Mouse (Mus musculus): Measurements from ENCODE around the gene Fryl.

The Fryl gene

DNA sequence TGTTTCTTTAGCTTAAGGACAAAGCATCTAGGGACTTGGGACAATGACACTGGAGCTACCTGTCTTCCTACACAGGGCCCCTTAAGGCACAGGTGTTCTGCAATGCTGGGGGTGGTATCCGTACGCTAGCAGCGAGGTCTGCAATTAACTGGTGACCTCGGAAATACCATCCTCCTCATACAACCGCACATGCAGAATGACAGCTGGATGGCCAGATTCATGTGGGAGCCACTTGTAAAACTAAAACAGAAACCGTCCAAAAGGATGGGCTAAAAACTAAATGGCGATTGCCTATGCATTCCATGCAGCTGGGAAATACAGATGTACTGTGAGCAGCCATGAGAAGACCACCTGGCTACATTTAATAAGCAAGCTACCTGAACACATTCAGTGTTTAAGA lies 34.6 kb downstream of the Fryl start:
- DNase-seq (ENCODE audit: low read depth, low spot score), result no peak

DNA sequence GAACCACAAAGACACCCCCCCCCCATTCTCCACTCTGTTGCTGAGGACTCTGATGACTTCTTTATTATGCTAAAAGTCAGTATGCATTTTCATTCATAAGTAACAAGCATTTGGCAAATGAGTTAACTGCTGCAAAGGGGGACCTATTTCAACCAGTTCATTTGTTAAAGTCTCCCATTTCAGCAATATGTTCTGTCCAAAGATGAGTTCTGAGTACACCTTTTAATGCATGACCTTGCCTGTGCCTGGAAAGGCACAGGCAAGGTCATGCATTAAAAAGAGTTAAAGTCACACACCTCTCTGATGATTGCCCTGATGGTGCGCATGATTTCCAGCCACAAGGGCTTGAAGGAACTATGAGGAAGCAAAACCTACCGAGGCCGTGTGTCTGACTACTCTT lies 36.7 kb downstream of the Fryl start:
- no peak for DNase-seq (ENCODE audit: low read depth, low spot score)

DNA sequence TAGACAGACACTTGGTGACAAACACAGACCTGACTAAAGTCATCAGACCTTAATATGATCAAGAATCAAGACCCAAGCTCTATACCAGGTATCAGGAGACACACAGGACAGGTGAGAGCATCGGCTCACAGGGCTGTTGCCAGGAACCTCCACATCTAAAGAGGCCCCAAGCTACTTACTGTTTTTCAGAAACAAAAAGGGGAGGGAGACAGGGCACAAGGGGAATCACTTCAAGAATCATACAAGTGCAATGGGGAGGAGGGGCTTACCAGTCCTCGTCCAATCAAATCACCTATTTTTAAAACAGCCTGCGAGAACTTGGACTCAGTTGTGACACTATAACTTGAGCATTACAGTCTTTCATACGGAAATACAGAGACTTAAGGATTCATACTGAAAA lies 38.4 kb downstream of the Fryl start:
- no peak for DNase-seq (ENCODE audit: low read depth, low spot score)

DNA sequence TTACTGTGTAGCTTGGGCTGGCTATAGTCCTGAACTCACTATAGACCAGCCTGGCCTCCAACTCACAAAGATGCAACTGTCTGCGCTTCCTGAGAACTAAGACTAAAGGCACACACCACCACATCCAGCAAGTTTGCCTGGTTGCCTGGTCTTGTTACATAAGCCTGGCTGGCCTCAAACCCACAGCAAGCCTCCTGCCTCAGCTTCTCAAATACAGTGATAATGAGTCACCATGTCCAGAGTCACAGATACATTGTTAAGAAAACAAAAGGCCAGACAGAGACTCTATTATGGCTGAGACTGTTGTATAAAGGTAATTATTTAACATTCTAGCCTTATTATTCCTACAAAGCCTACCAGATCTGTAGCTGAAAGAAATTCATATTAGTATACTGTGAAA lies 39.3 kb downstream of the Fryl start:
- DNase-seq (ENCODE audit: low read depth, low spot score), result no peak

DNA sequence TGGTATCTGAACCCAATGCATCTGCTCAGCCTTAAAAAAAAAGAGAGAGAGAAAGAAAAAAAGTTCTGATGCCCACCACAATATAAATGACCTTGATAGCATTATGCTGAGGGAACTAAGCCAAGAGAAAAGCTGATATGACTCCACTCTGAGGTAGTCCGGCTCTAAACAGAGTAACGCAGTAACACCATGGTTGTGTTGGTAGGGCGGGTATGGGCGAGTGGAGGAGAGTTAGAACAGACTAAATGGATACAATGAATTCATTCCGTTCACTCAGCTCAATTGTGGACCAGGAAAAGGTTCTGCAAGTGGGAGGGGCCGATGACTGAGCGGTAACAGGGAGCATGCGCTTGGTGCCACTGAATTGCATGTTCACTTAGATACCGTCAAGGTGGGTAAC lies 40.4 kb downstream of the Fryl start:
- no peak for DNase-seq (ENCODE audit: low read depth, low spot score)

DNA sequence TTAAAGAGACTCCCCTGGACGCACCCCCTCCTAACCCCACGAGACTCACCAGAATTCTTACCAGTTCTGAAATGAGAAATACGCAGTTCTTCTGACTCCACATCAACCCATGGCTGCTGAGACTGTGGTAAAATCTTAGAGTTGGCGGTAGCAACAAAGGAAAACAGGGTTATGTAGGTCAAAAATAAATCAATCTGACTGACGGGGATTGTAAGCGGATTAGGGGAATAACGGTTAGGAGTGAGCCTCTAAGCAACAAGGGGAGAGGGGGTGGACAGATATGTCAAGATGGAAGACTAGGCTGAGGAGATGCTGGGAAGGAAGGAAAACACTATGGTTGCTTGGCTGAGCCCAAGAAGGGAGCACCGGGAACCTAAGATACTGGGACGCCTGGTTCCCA lies 44.0 kb downstream of the Fryl start:
- no peak for DNase-seq (ENCODE audit: low read depth, low spot score)

DNA sequence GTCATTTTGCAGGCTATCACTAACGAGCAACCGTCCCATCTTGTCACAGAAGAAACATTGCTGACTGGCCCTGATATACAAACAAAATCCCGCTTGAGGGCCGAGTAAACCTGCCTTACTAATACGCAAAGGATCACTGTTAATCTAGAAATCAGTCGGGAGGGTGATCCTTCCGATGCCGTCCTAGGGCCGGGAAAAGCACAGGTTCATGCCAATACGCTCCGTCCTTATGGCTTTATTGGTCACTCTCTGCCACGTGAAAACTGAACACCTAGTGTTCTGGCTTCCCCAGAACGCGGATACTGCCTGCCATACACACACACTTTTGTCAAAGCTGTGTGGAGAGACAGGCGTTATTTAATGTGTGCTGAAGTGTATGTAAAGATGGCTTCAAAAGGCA lies 44.5 kb downstream of the Fryl start:
- no peak for DNase-seq (ENCODE audit: low read depth, low spot score)

DNA sequence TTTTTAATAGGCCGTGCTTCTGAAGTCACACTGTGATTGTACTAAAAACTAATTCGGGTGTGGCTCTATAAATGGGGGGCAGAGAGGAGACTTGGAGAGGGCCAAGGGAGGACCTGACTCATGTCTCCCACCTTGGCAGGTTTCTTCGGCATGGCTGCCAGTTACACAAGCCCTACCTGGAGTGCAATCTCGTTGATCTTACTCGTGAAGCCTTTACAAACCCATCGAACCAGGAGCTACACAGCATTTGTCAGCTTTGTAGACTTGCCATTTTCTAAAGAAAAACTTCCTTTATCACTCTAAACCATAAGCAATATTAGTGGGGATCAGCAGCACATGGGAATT lies 45.5 kb downstream of the Fryl start:
- DNase-seq (ENCODE audit: low read depth, low spot score), result no peak

DNA sequence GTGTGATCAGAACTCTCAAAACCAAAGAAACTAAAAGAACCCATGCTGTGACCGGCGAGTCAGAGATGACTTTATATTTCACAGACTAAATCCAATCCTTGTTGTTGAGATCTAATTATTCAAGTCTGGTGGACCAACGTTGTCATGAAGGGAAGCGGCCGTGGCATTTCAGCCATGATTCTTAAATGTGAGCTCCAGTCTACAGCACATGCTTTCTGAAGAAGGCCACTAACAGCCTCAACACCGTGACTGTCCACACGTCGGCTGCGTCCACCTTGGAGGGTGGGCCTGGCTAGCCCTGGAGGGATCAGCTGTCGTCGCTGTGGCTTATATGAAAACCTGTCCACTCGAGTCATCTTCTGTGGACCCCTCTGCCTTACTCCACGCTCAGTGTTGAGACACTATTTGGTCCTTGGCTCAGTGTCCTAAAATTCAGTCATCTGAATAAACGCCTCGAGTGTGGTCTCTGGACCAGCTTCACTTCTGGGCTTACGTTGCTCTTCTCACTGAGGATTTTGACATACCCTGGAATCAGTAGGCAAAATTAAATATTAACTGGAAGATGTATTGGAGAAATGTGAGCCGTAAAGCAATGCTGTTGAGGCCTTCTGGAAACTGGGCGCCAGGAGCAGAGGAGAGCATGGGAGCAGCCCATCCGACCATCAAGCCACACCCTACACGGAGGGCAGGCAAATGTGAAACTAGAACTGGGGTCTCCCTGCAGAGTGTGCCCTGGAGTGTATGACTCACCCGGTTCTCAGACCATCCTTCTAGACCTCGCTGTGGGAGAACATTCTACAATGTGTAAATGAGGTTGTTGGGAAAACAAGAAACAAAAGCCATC lies 46.1 kb downstream of the Fryl start:
- DNase-seq (ENCODE audit: low read depth, low spot score), result no peak

DNA sequence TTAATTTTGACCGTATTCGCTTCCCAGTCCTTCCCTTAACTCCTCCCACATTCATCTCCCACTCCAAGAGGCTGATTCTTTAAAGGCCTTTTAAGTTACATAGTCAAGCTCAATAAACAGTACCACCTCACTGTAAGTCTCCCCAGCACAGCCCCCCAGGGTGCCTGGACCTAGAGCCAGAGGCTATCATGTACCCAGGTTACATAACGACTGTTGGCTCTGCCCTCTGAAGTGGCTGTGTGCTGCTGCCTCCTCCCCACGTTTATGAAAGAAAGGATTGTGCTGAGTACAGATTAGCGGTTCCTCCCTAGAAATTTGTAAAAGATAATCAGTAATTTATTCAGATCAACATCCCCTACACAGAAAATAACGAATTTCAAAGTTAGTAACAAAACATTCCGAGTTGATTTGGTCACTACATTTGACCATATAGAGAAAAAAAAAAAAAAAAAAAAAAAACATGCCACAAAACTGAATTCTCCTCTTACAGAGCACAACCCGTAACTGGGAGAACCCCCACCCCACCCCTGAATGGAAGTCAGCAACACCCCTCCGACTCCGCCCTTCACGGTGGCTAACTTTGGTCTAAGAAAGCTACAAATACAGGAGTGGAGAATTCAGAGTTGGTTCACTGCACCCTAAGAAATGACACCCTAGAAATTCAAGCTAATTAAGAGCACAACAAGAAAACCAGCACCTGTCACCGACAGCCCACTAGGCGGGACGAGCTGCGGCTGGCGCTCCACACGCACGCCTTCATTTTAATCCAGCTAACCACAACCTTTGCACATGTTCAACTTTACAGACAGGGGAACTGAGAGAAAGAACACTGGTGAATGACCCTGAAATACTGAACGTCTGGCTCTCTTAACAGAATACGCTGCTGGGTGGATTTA lies 47.0 kb downstream of the Fryl start:
- DNase-seq (ENCODE audit: low read depth, low spot score), result peak; percentile 36

DNA sequence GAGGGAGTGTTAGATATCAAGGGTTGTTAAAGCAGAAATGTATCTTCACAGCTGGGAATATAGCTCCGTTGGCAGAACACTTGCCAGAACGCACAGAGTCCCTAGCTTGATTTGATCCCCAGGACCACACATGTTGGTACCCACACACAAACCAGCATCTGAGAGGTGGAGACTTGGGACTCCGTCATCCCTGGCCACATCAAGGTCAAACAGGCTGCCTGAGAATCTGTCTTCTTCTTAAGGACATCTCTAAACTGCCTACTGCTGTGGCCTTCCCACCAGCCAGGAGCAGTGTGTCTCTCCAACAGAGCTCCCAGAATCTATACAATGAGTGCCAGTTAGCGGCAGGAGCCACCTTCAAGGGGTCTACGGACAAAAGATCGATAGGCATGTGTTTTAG lies 47.8 kb downstream of the Fryl start:
- no peak for DNase-seq (ENCODE audit: low read depth, low spot score)

DNA sequence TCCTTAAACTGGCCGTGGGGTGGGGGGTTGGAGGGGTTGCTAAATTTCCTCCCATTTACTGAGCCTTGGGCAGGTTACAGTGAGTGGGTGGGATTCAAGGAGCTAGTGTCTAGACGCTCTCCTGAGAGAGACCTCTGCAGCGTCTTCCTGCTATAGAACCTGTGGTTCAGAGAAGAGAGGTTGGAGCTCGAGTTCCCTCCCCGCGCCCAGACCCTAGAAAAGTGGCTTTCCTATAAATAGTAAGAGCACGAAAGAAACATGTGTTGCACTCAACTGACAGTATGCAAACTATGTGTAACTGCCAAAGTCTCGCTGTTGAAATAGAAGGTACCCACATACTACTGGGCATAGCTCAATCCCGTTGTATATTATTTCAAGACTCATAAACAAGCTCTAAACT lies 49.7 kb downstream of the Fryl start:
- DNase-seq (ENCODE audit: low read depth, low spot score), result no peak

DNA sequence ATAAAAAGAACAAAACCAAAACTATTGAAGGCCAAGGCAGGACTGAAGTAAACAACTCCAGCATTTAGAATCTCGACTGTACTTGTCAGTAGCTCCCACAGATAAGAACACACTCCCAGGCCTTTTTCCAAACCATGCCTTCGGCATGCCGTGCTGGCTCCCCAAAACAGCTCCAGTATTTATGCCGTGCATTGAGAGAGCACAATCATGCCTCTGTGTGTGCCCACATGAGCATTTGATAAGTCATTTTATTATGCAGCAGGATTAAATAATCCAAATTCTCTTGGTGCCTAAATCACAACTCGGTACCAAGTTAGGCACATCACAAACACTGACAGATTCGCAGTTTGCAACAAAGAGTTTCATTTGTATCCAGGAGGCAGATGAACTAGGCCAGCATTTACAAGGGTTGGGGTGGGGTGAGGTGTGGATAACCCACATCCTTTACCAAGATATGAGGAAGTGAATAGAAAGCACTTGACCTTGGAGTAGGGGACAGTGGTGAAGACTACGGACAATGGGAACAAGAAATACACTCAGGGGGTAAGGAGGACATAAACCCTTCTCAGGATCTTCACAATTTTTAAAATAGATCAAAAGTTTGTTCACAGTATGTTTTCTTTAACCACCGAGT lies 50.3 kb downstream of the Fryl start:
- DNase-seq (ENCODE audit: low read depth, low spot score), result peak; percentile 25

DNA sequence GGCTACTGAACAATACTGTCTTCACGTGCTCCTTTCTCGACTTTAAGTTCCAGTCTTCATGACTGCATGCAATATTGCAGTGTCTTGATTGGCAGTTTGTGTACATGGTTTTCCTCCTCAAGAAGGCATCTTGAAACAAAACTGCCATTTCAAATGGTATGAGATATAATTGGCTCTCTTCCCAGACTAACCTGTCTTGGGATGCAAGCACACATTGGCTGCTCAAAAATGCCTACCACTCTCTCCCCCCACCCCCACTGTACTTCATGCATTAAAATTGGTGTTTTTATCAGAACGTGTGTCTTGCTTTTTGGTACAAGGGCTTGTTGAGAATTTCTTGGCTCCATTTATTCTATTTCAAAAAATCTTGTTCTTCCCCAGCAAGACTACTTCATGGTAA lies 51.4 kb downstream of the Fryl start:
- no peak for DNase-seq (ENCODE audit: low read depth, low spot score)

DNA sequence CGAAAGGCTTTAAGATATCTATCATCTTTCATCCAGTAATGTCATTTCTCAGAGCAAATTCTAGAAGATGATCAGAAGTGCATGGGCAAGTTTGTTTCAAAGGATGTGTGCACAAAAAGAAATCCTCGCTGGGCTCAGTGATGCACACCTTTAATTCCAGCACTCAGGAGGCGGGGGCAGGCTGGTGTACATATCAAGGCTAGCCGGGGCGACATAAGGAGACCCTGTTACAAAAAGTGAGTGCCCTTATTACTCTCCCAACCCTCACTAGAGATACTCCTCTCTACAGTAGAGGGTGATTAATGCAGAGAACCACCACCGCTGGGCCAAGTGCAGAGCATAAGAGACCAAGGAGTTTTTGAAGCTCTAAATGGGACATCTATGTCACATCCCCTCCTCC lies 53.9 kb downstream of the Fryl start:
- no peak for DNase-seq (ENCODE audit: low read depth, low spot score)

DNA sequence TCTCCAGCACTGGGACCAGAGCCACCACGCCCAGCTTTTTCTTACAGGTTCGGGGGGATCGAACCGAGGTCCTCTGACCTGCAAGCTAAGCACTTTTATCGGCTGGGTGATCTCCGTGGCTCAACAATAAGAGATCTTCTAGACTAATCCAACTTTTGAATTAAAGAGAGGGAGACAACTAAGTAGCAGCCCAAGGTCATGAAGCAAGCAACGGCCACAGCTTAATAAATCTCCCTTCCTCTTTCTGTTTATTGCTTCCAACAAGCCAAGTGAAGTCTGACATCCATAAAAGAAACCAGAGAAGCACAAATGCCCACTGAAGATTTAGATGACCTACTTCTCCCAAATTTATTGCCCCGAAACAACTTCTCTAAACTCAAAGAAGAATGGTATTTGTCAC lies 54.3 kb downstream of the Fryl start:
- DNase-seq (ENCODE audit: low read depth, low spot score), result no peak

DNA sequence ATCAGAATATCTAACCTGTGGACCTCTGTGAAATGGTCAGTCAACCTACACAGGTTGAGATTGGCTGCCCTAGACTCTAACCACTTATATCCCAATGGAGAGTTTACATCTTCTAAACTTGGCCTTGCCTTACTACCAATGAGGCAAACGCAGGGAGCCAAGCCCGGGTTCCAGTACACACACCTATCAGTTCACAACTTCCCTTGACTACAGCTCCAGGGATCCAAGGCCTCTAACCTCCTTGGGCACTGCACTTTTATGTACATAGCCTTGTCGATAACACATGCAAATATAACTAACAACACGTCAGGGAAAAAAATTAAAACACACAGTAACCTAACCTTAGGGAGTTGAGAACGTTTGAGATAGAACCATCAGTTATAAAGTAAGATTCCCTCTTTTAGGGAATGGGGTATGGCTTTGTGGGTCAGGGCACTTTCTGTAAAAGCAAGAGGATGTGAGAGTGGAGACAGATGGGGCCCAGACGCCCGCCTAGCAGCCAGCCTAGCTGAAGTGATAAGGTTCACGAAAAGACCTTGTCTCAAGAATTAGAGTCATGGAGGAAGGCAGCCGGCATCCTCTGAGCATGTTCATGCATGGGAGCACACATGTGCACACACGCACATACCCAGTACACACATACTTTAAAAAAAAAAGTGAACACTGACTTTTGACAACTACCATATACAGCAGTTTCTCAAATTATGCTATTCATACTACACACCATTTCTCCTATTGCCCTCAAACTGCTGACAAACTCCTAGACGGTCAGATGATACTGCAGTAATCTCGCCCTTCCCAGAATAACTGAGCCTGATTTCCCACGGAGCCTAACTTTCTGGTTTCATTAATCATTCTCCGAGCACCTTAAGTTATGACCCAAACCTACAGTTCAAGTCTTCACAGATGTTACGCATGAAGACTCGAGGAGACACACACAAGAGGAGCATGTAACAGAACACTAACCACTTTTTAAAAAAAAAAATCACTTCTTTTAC lies 55.7 kb downstream of the Fryl start:
- DNase-seq (ENCODE audit: low read depth, low spot score), result no peak

DNA sequence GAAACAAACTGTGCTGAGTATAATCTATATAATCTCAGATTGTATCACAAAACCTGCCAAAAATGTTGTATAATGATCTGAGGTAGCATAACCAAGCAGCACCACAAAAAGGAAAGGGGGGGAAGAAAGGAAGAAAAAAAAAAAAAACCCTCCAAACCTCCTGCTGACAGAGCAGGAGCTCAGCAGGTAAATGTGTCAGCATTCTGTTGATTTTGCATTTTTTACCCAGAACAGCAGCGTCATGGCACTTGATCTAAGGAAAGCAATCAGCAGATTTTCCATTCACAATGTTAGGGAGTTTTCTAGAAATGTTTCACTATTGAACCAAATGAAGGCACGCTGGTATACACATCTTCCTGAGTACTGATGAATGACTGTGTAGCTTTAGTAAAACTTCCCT lies 56.8 kb downstream of the Fryl start:
- peak; percentile 58 for DNase-seq (ENCODE audit: low read depth, low spot score)

DNA sequence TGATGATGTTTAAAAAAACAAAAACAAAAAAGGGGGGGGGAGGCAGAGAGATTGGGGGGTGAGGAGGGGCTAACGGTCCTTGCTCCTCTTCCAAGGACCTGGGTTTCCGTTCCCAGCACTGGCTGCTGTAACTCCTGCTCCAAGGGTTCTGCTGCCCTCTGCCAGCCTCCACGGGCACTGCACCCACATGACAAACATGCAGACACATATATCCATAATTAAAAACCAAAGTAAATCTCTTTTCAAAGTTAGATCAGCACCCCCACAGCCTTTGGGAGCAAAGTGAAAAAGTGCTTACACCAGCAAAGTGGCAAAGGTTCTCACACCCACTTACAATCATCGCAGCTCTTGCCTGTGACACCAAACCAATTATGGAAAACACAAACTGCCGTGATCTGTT lies 57.7 kb downstream of the Fryl start:
- DNase-seq (ENCODE audit: low read depth, low spot score), result peak; percentile 48

DNA sequence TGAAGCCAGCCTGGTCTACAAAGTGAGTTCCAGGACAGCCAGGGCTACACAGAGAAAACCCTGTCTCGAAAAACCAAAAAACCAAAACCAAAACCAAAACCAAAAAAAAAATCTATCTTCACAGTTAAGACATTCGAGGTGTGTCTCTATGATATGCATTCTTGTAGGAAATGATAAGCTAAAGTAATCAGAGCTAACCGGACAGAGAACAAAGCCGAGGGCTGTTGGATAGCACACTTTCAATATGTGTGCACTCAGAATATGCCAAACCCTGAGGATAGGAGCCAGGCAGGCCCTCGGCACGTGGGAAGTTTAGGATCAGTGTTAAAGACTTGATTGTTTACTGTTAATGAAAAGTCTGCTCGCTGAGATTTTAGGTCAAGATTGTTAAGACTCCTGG lies 58.6 kb downstream of the Fryl start:
- no peak for DNase-seq (ENCODE audit: low read depth, low spot score)

DNA sequence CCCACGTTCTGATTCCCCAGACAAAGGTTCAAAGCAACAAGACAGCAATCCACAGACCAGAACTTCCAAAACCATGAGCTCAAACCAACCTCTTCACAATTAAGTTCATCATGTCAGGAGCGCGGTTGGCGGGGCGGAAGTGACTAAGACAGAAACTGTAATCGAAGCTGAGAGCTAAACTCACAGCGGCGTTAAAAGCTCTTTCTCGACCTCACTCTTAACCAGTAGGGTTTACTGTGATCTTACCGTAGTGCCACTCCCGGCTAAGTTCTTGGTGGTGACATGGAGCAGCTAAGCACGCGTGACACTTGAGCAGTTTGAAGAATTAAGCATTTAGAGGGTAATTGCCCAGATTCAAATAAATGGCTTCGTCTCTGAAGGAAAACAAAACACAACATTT lies 61.7 kb downstream of the Fryl start:
- DNase-seq (ENCODE audit: low read depth, low spot score), result peak; percentile 72

Data from CD4-positive, CD25-positive, alpha-beta regulatory T cell, adult 2 months (primary cell).